Mouse (Mus musculus) lung, postnatal 0 days (tissue): ENCODE measurements around the gene Hoxb9. TPM values are rescaled to one million over a fixed set of nuclear protein-coding genes. Genes with fewer than 3 reads are reported as not detected.

Experiments
- ATAC-seq: fragments of 200-750 bp; cut with Nextera tagmentation; 2 replicates; pipeline ENCODE4 v1.8.0; 2017; ENCODE audit warnings: moderate library complexity
- DNase-seq: peaks from one replicate; pipeline ENCODE4 v3.0.0-alpha.2; 2016; ENCODE audit warnings: low spot score
- H3K27ac ChIP-seq: fragments of 300-500 bp; sonication (generic); 2 replicates; pipeline ENCODE4 v1.5.1; 2014; ENCODE audit warnings: antibody characterized with exemption, mild to moderate bottlenecking, low read length, mixed read lengths
- H3K27me3 ChIP-seq: fragments of 300-500 bp; sonication (generic); replicated peaks from 2 replicates; pipeline ENCODE4 v1.6.1; 2014; ENCODE audit warnings: low read length, mixed read lengths; ENCODE audit not compliant: insufficient read depth
- H3K36me3 ChIP-seq: fragments of 300-500 bp; sonication (generic); 2 replicates; pipeline ENCODE4 v1.6.1; 2014; ENCODE audit warnings: low read length, mixed read lengths; ENCODE audit not compliant: insufficient read depth
- H3K4me1 ChIP-seq: fragments of 300-500 bp; sonication (generic); 2 replicates; pipeline ENCODE4 v1.6.1; 2014; ENCODE audit warnings: antibody characterized with exemption, low read depth, low read length, mixed read lengths; ENCODE audit not compliant: insufficient read depth
- H3K4me2 ChIP-seq: fragments of 300-500 bp; sonication (generic); replicated peaks from 2 replicates; pipeline ENCODE4 v1.6.1; 2014; ENCODE audit warnings: low read depth, mild to moderate bottlenecking, low read length, moderate library complexity, mixed read lengths
- H3K4me3 ChIP-seq: fragments of 300-500 bp; sonication (generic); 2 replicates; pipeline ENCODE4 v1.5.1; 2014; ENCODE audit warnings: low read depth, low read length
- H3K9ac ChIP-seq: fragments of 300-500 bp; sonication (generic); replicated peaks from 2 replicates; pipeline ENCODE4 v1.6.1; 2014; ENCODE audit warnings: low read depth, mild to moderate bottlenecking
- H3K9me3 ChIP-seq: fragments of 300-500 bp; sonication (generic); 2 replicates; pipeline ENCODE4 v1.6.1; 2016; ENCODE audit warnings: low read length, mixed read lengths
- CTCF ChIP-seq: IDR thresholded peaks from 2 replicates; pipeline ENCODE4 v1.5.1; 2016; ENCODE audit warnings: antibody characterized with exemption, mild to moderate bottlenecking
- EP300 ChIP-seq: IDR thresholded peaks from 2 replicates; pipeline ENCODE4 v1.6.1; 2016; ENCODE audit warnings: antibody characterized with exemption, mild to moderate bottlenecking, control low read depth
- WGBS: fragments of 180-500 bp; shearing (Covaris S2); extraction: QIAGEN DNeasy Blood & Tissue Kit; methylation state at CpG from one replicate; pipeline ENCODE4 v1.1.7; 2014; 5-methylcytosine and 5-hydroxymethylcytosine counted together
- polyA plus RNA-seq: library from polyadenylated mRNA; unstranded; fragments of >200 nt; fragmentation: Nextera tagmentation; extraction: Ambion mirVana; gene quantifications from 2 replicates; pipeline ENCODE4 v1.2.1, GENCODE M21; 2015

The Hoxb9 gene
- polyA plus RNA-seq, 1 experiment from 2014 or later: not detected

DNA sequence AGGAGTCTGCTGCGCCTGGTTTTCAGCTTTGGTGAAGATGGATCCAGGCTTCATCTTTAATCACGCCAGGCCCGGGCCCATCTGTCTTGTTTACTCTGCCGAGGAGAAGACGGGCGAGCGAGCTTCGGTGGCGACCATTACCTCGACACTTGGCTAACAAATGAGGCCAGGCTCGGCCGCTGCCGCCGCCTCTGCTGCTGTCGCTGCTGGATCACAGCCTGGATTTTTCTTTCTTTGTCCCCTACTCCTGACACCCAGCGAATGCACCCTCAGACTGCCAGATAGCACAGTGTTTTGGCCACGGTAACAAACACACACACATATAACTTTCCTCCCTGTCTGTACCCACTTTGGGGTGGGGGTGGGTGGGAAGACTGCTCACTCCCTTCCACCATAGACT is 49.4 kb downstream of the Hoxb9 start:
- ATAC-seq: no peak
- H3K4me1 ChIP-seq: no peaks in the 10 kb centered on the region; the same call in 1 of the 2 replicates
- peak overlapping the region; percentile 60 for H3K4me3 ChIP-seq
- no peak for TF ChIP-seq EP300
- no peak for TF ChIP-seq CTCF
- H3K27me3 ChIP-seq: 0 out of 2 replicates have a peak, but pooled peaks cover 4% of the 10 kb centered on the region
- H3K4me2 ChIP-seq: peak overlapping the region; percentile 79
- no peak for DNase-seq
- H3K9me3 ChIP-seq: no peaks in the 10 kb centered on the region
- peak overlapping the region; percentile 64 for H3K9ac ChIP-seq
- no peaks in the 10 kb centered on the region for H3K36me3 ChIP-seq
- H3K27ac ChIP-seq: peak overlapping the region; percentile 95
- WGBS: 19% methylated on average over 17 of the region's 17 CpGs

DNA sequence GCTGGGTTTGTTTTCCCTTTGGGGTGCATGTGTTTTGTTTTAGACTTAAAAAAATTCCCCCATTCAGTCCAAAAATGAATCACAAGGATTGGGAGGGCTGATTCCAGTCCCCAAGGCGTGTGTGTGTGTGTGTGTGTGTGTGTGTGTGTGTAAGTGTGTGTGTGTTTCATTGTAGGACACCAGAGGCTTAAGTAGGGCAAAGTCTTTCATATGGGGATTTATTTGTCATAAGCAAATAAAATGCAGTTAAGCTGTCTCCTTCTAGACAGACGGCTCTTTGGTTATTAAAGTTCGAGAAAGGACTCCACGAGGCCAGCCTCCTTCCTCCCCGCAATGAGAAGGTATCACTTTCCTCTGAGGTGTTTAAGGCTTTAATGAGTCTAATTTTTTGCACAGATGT is 50.6 kb downstream of the Hoxb9 start:
- 0 out of 2 replicates have a peak, but pooled peaks cover 4% of the 10 kb centered on the region for H3K27me3 ChIP-seq
- ATAC-seq (no peak), DNase-seq (no peak)
- H3K9ac ChIP-seq: no peak overlapping the region; the same call in 1 of the 2 replicates
- no peak overlapping the region for H3K4me3 ChIP-seq
- peak overlapping the region; percentile 79 for H3K4me2 ChIP-seq
- TF ChIP-seq CTCF (no peak), EP300 (no peak)
- H3K9me3 ChIP-seq: no peaks in the 10 kb centered on the region
- 31% methylated on average over 5 of the region's 5 CpGs for WGBS
- peak overlapping the region; percentile 82 for H3K27ac ChIP-seq
- H3K4me1 ChIP-seq: no peaks in the 10 kb centered on the region
- no peaks in the 10 kb centered on the region for H3K36me3 ChIP-seq

DNA sequence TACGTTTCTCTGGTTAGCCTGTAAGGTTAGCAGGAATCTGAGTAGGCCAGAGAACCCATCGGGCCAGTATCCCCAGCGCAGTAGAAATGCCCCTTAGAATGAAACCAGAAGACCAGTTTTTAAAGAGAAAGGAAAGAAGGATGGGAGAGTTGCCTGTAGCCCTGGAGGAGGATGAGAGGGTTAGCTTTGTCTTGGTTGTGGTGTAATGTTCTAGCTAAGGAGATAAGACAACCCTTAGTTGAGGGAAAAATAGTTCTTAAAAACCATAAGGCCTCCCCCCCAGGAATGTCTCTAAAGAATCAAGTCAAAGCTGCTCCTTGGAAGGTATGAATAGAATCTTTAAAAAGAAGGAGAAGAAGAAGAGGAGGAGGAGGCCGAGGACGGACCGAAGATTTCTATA is 51.5 kb downstream of the Hoxb9 start:
- Histone ChIP-seq H3K36me3 (no peaks in the 10 kb centered on the region), H3K9me3 (no peaks in the 10 kb centered on the region), H3K4me3 (peak overlapping the region; percentile 10; the same call in 1 of the 2 replicates), H3K27me3 (0 out of 2 replicates have a peak, but pooled peaks cover 4% of the 10 kb centered on the region), H3K9ac (0 out of 2 replicates have a peak overlapping the region, but pooled peaks have one; percentile 43), H3K4me1 (no peaks in the 10 kb centered on the region), H3K27ac (peak overlapping the region; percentile 82), H3K4me2 (peak overlapping the region; percentile 79)
- ATAC-seq (no peak), DNase-seq (no peak)
- 22% methylated on average over 6 of the region's 6 CpGs for WGBS
- TF ChIP-seq CTCF: no peak
- no peak for TF ChIP-seq EP300

DNA sequence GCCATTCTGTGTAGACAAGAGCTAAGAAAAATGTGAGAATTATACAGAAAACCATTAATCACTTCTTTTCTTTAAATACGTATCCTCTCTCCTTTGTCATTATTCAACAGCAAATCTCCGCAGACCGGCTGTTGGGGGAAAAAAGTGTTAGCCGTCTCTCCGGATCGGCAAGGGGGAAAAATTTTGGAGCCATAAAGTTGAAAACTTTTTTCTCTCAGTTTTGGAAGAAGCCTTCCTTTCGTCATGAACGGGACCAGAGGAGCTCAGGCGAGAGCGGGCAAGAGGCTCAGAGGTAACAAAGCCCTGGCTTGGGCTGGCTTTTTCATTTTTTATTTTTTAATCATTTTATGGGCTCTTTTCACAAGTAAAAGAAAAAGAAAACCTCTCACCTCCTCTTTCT is 51.9 kb downstream of the Hoxb9 start, which contains the start of gene Hoxb3:
Gene Hoxb3, plus strand, starts transcription at position 173 of the 400 bp plus-strand sequence.
- WGBS: 34% methylated on average over 10 of the region's 10 CpGs
- ATAC-seq: no peak
- Histone ChIP-seq H3K9ac (peak within 1 kb of the TSS; percentile 43), H3K36me3 (no peaks in the 10 kb centered on the region), H3K27ac (peak within 1 kb of the TSS; percentile 82), H3K4me3 (peak within 1 kb of the TSS; percentile 10; the same call in 1 of the 2 replicates), H3K4me1 (no peaks in the 10 kb centered on the region), H3K4me2 (peak within 1 kb of the TSS; percentile 79), H3K27me3 (0 out of 2 replicates have a peak, but pooled peaks cover 4% of the 10 kb centered on the region), H3K9me3 (no peaks in the 10 kb centered on the region)
- TF ChIP-seq EP300: no peak
- no peak for TF ChIP-seq CTCF
- DNase-seq: no peak

DNA sequence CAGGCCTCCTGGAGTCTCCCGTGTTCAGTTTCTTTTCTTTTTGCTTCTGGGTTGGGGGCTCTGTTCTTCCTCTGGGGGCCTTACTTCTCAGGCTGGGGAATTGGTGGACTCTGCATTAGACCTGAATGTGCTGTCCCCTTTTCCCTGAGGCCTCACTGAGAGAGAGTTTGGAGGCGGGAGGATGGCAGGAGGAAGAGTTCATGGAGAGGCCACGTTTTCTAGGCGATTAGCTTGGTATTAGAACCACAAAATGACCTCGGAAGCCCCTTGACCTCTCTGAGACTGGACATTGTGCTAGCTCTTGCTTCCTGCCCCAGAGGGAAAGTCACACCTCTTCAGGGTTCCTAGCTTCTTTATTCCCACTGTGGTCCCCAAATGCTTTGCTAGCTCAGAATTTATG is 52.9 kb downstream of the Hoxb9 start:
- Histone ChIP-seq H3K4me3 (no peak overlapping the region), H3K27ac (peak overlapping the region; percentile 82)

GRCm38 (mm10) chr11:96324965-96325364 is 53.7 kb downstream of the Hoxb9 start:
- Histone ChIP-seq H3K4me1 (no peaks in the 10 kb centered on the region), H3K27ac (peak overlapping the region; percentile 82), H3K4me2 (peak overlapping the region; percentile 52), H3K36me3 (no peaks in the 10 kb centered on the region), H3K9ac (0 out of 2 replicates have a peak overlapping the region, but pooled peaks have one; percentile 23), H3K9me3 (no peaks in the 10 kb centered on the region), H3K4me3 (0 out of 2 replicates have a peak overlapping the region, but pooled peaks have one; percentile 22), H3K27me3 (0 out of 2 replicates have a peak, but pooled peaks cover 4% of the 10 kb centered on the region)
- ATAC-seq: no peak
- WGBS: 21% methylated on average over 8 of the region's 8 CpGs
- DNase-seq: no peak
- TF ChIP-seq CTCF (no peak), EP300 (no peak)

More for the DNA sequence above, 52.9 kb downstream of the Hoxb9 start:
- DNase-seq: no peak
- H3K27me3 ChIP-seq: 0 out of 2 replicates have a peak, but pooled peaks cover 4% of the 10 kb centered on the region
- H3K9ac ChIP-seq: peak overlapping the region; percentile 43; the same call in 1 of the 2 replicates
- no peaks in the 10 kb centered on the region for H3K36me3 ChIP-seq
- WGBS: 16% methylated on average over 5 of the region's 5 CpGs
- peak overlapping the region; percentile 52 for H3K4me2 ChIP-seq
- H3K4me1 ChIP-seq: no peaks in the 10 kb centered on the region
- no peaks in the 10 kb centered on the region for H3K9me3 ChIP-seq
- no peak for TF ChIP-seq CTCF
- no peak for TF ChIP-seq EP300
- no peak for ATAC-seq
